Mouse (Mus musculus): ENCODE results near the gene Dnaaf2. TPM values are rescaled to one million over a fixed set of nuclear protein-coding genes. Genes with fewer than 3 reads are reported as not detected.

Dnaaf2 gene
- total and polyA plus RNA-seq, 3 experiments = 0.50 to 0.94 (median 0.80) TPM

DNA sequence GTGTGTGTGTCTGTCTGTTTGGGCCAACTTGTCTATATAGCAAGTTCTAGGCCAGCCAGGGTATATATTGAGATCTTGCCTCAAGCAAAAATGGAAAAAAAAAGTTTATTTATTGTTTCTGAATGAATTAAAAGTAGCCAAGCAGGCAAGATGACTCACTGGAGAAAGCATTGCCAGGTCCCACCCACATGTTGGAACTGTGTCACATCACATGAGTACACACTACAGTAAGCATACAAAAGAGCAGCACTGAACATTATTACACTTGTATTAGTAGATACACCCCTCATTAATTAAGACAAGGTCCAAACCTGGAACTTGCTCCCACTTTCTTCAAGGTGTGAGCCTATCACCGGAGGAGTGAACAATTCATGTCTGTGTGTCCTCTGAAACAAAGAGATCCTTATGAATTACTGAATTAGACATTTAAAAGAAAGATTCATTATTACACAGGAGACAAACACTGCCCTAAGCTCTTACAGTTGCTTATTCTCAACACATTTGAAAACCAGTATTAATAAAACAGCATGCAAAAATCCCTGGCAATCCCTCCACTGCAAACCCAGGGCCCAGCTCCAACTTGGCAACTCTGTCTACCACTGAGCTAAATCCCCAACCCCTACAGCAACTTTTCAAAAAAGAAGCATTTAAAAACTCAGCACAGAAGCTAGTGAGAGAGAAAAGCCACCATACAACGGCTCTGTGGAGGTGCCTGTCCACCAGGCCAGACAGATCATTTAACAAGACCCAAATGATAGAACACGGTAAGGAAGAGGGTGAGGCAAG lies 17.0 kb upstream of the Dnaaf2 start:
- H3K27ac ChIP-seq = no peak overlapping the region
- intact Hi-C loops (cut with DNase I) = no loop called here
- TF ChIP-seq POLR2A (IDR thresholded peaks at IDR 0.05; ENCODE audit: insufficient read depth, low read depth, low read length) (no peak), CTCF (IDR thresholded peaks at IDR 0.05) (no peak), EP300 (IDR thresholded peaks at IDR 0.05; ENCODE audit: insufficient read depth, low read depth, low read length) (no peak)
- no peak overlapping the region for H3K4me3 ChIP-seq
- peak; percentile 63 to 74 for DNase-seq
- H3K79me2 ChIP-seq (replicated peaks; ENCODE audit: control insufficient read depth, insufficient read depth, low read length) = no peaks in the 10 kb centered on the region
- 74% methylated on average over 3 of the region's 3 CpGs for WGBS
- no peaks in the 10 kb centered on the region for H3K4me1 ChIP-seq (ENCODE audit: control insufficient read depth, insufficient read depth, low read length)
- H3K36me3 ChIP-seq (ENCODE audit: control insufficient read depth, insufficient read depth, low read length) = no peaks in the 10 kb centered on the region
- H3K27me3 ChIP-seq (ENCODE audit: control insufficient read depth, insufficient read depth, low read length) = no peaks in the 10 kb centered on the region
- no peak overlapping the region for H3K9ac ChIP-seq (ENCODE audit: low read depth, low read length)

DNA sequence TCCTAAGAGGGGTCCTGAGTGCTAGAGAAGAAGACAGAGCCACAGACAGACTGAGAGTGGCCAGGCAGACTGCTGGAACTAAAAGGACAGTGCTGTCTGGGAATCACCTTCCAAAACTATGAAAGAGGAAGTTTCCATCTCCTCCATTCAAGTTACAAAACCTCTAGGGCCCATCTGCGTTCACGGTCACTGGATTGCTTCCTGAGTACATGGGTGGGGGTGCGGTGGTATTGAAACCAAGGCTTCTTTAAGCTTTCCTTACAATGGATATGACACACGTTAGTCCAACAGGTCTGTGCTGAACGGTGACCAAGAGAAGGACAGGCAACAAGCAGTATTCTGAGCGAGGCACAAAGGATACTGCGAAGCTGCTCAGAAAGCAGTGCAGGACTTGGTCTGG lies 16.2 kb upstream of the Dnaaf2 start:
- Histone ChIP-seq H3K36me3 (ENCODE audit: control insufficient read depth, insufficient read depth, low read length) (no peaks in the 10 kb centered on the region), H3K4me3 (no peak overlapping the region), H3K4me1 (ENCODE audit: control insufficient read depth, insufficient read depth, low read length) (no peaks in the 10 kb centered on the region), H3K27me3 (ENCODE audit: control insufficient read depth, insufficient read depth, low read length) (no peaks in the 10 kb centered on the region), H3K27ac (no peak overlapping the region), H3K79me2 (replicated peaks; ENCODE audit: control insufficient read depth, insufficient read depth, low read length) (no peaks in the 10 kb centered on the region), H3K9ac (ENCODE audit: low read depth, low read length) (no peak overlapping the region)
- 87% methylated on average over 7 of the region's 7 CpGs for WGBS
- no peak for DNase-seq
- intact Hi-C loops (cut with DNase I) = no loop called here
- TF ChIP-seq POLR2A (IDR thresholded peaks at IDR 0.05; ENCODE audit: insufficient read depth, low read depth, low read length) = no peak
- no peak for TF ChIP-seq EP300 (IDR thresholded peaks at IDR 0.05; ENCODE audit: insufficient read depth, low read depth, low read length)
- TF ChIP-seq CTCF (IDR thresholded peaks at IDR 0.05) = no peak

DNA sequence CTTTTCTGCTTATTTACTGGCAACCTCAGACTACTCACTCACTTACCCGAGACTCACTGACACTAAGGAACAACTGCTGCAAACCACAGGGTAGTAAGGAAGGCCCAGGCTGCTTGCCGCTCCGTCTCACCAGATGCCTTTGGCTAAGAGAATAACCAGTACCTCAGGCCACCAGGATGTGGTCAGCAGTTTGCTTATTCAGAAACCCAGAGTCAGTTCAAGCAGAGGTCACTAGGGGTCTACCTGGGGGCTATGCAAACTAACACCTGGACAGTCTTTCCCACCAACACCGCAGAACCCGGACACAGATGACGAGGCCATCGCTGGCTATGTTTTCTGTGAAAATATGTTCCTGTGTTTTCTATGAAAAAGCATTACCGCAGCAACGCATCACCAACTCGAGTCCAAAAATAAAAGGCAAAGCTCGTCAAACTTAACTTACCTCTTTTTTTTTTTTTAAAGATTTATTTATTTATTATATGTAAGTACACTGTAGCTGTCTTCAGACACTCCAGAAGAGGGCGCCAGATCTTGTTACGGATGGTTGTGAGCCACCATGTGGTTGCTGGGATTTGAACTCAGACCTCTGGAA lies 15.1 kb upstream of the Dnaaf2 start:
- TF ChIP-seq CTCF (IDR thresholded peaks at IDR 0.05) = peak; percentile 42
- TF ChIP-seq POLR2A (IDR thresholded peaks at IDR 0.05; ENCODE audit: insufficient read depth, low read depth, low read length) = no peak
- no peak overlapping the region for H3K9ac ChIP-seq (ENCODE audit: low read depth, low read length)
- H3K4me3 ChIP-seq = no peak overlapping the region
- H3K27ac ChIP-seq = no peak overlapping the region
- 93% methylated on average over 13 of the region's 13 CpGs for WGBS
- no peaks in the 10 kb centered on the region for H3K4me1 ChIP-seq (ENCODE audit: control insufficient read depth, insufficient read depth, low read length)
- intact Hi-C loops (cut with DNase I) = no loop called here
- H3K79me2 ChIP-seq (replicated peaks; ENCODE audit: control insufficient read depth, insufficient read depth, low read length) = no peaks in the 10 kb centered on the region
- DNase-seq = no peak
- H3K27me3 ChIP-seq (ENCODE audit: control insufficient read depth, insufficient read depth, low read length) = no peaks in the 10 kb centered on the region
- H3K36me3 ChIP-seq (ENCODE audit: control insufficient read depth, insufficient read depth, low read length) = no peaks in the 10 kb centered on the region

DNA sequence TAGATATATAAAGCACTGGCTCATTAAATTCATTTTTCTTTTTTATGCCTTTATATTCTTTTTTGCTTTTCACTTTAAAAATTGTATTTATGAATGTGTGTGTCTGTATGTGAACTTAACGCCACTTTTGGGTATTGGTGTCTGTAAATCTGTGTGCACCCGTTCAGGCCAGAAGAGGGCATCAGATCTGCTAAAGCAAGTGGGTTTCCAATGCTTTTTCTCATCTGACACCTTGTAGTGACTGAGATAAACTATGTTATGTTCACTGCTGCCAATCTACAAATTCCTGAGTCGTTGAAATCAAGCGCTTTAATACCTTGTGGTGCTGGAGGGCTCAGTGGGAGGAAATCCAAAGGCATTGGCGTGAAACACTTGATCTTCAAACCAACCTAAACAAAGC lies 12.8 kb upstream of the Dnaaf2 start:
- H3K79me2 ChIP-seq (replicated peaks; ENCODE audit: control insufficient read depth, insufficient read depth, low read length) = no peaks in the 10 kb centered on the region
- no peak overlapping the region for H3K27ac ChIP-seq
- 48% methylated on average over 5 of the region's 5 CpGs for WGBS
- H3K36me3 ChIP-seq (ENCODE audit: control insufficient read depth, insufficient read depth, low read length) = no peaks in the 10 kb centered on the region
- intact Hi-C loops (cut with DNase I) = no loop called here
- no peak overlapping the region for H3K9ac ChIP-seq (ENCODE audit: low read depth, low read length)
- H3K4me3 ChIP-seq = no peak overlapping the region
- DNase-seq = no peak
- H3K4me1 ChIP-seq (ENCODE audit: control insufficient read depth, insufficient read depth, low read length) = no peaks in the 10 kb centered on the region
- no peaks in the 10 kb centered on the region for H3K27me3 ChIP-seq (ENCODE audit: control insufficient read depth, insufficient read depth, low read length)
- TF ChIP-seq EP300 (IDR thresholded peaks at IDR 0.05; ENCODE audit: insufficient read depth, low read depth, low read length) (no peak), CTCF (IDR thresholded peaks at IDR 0.05) (peak; percentile 64)

DNA sequence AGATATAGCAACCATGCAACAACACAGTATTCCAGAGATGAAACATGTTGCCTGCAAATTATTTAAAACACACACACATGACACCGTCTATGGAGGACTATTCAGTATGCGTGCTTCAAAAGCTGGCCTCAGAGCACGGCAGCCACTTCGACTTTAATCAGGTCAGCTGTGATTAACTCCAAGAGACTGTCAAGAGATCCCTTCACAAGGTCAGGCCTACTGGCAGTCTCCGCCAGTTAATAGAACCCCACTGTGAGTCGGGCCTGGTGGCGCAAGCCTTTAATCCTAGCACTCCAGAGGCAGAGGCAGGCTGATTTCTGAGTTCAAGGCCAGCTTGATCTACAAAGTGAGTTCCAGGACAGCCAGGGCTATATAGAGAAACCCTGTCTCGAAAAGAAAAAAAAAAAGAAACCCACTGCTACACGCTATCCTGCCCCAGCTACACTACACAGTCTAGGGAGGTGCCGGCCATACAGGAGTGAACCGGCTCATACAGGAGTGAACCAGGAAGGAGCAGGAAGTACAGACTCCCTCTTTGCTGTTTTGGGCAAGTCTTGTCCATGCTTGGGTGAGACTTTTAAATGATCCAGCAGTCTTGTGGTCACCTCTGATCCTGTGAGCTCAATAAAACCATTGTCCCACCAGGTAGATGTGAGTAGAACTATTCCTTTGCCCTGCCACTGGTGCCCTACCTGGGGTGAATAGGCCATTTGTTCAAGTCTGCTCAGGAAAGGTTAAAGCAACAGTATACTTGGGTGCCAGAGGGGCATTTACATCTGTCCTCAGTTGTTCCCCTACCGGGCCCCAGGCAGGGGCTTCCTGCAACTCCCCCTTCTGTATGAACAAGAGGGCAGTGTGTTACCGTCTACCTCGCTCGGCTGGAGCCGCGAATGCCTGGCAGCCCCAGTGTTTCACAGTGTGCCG lies 12.1 kb upstream of the Dnaaf2 start:
- no peak for DNase-seq
- no peak overlapping the region for H3K27ac ChIP-seq
- TF ChIP-seq EP300 (IDR thresholded peaks at IDR 0.05; ENCODE audit: insufficient read depth, low read depth, low read length) (no peak), POLR2A (IDR thresholded peaks at IDR 0.05; ENCODE audit: insufficient read depth, low read depth, low read length) (no peak), CTCF (IDR thresholded peaks at IDR 0.05) (no peak)
- H3K36me3 ChIP-seq (ENCODE audit: control insufficient read depth, insufficient read depth, low read length) = no peaks in the 10 kb centered on the region
- intact Hi-C loops (cut with DNase I) = no loop called here
- H3K4me3 ChIP-seq = no peak overlapping the region
- no peak overlapping the region for H3K9ac ChIP-seq (ENCODE audit: low read depth, low read length)
- 79% methylated on average over 18 of the region's 18 CpGs for WGBS
- no peaks in the 10 kb centered on the region for H3K79me2 ChIP-seq (replicated peaks; ENCODE audit: control insufficient read depth, insufficient read depth, low read length)
- no peaks in the 10 kb centered on the region for H3K27me3 ChIP-seq (ENCODE audit: control insufficient read depth, insufficient read depth, low read length)
- H3K4me1 ChIP-seq (ENCODE audit: control insufficient read depth, insufficient read depth, low read length) = no peaks in the 10 kb centered on the region
